18 mouse cellular contexts compared by ENCODE assay signal in genomic region chr8:72348956-72349355, GRCm38 (mm10).
"Had no signal": no experiment of that assay in that cellular context is flagged by ENCODE, and none has a peak within 500 bp of the region (broad histone marks: within the 10 kb centered on the region; RNA-seq: fewer than 3 reads in every experiment).

No protein-coding gene starts in this region.

- DNase-seq: kidney, adult 11 months; kidney, adult 8-10 months; kidney, postnatal 10 days; kidney, postnatal 36 days; liver, embryonic 13.5 days; lung, postnatal 10 days; lung, postnatal 36 days; midbrain, embryonic 14.5 days; retina, postnatal 1 day; right cerebral cortex, postnatal 25 days; thymus, postnatal 4 days had no signal

- H3K27me3 ChIP-seq: kidney, embryonic 15.5 days; limb, embryonic 13.5 days; liver, embryonic 13.5 days; lung, embryonic 15.5 days; neural tube, embryonic 13.5 days; stomach, embryonic 15.5 days had no signal

- H3K4me1 ChIP-seq: limb, embryonic 10.5 days; limb, embryonic 13.5 days; neural tube, embryonic 13.5 days; stomach, embryonic 15.5 days had no signal

- H3K9me3 ChIP-seq: kidney, embryonic 15.5 days; limb, embryonic 10.5 days; limb, embryonic 13.5 days; liver, embryonic 13.5 days; lung, embryonic 15.5 days; neural tube, embryonic 13.5 days; stomach, embryonic 15.5 days had no signal

- H3K27ac ChIP-seq: kidney, embryonic 15.5 days; limb, embryonic 10.5 days; limb, embryonic 13.5 days; liver, embryonic 13.5 days; lung, embryonic 15.5 days; neural tube, embryonic 13.5 days; stomach, embryonic 15.5 days had no signal

- H3K4me3 ChIP-seq: kidney, embryonic 15.5 days; limb, embryonic 10.5 days; limb, embryonic 13.5 days; liver, embryonic 13.5 days; lung, embryonic 15.5 days; myocyte; neural tube, embryonic 13.5 days; stomach, embryonic 15.5 days had no signal
